Mouse (Mus musculus) bone marrow, adult 2 months (tissue): Measurements from ENCODE around the gene Lysmd4. TPM values are rescaled to one million over a fixed set of nuclear protein-coding genes. Genes with fewer than 3 reads are reported as not detected.
"Not testable (repeated sequence)": the region's sequence is repeated elsewhere in the genome, so short reads cannot be mapped to it uniquely, and the experiment has no call there.

Experiments used
- H3K27ac ChIP-seq: fragments of 200-500 bp; 2 replicates; pipeline ENCODE4 v1.5.1; 2012; ENCODE audit warnings: low read depth, mild to moderate bottlenecking, control low read depth, inconsistent platforms, low read length; ENCODE audit not compliant: control insufficient read depth, poor library complexity, insufficient read depth
- H3K4me1 ChIP-seq: fragments of 200-500 bp; 2 replicates; pipeline ENCODE4 v1.6.1; 2011; ENCODE audit warnings: low read length; ENCODE audit not compliant: control insufficient read depth, insufficient read depth
- H3K4me3 ChIP-seq: fragments of 200-500 bp; replicated peaks from 2 replicates; pipeline ENCODE3; 2011; ENCODE audit warnings: mild to moderate bottlenecking, low read depth, low read length, control low read depth; ENCODE audit not compliant: control insufficient read depth
- CTCF ChIP-seq: fragments of 200-500 bp; IDR thresholded peaks from 2 replicates; pipeline ENCODE4 v1.5.1; 2011; ENCODE audit warnings: low read length, control low read depth; ENCODE audit not compliant: control insufficient read depth, insufficient read depth
- POLR2A ChIP-seq: fragments of 200-500 bp; IDR thresholded peaks from 2 replicates; pipeline ENCODE4 v1.6.1; 2011; ENCODE audit warnings: low read depth, mild to moderate bottlenecking, control low read depth, low read length, borderline replicate concordance; ENCODE audit not compliant: control insufficient read depth
- WGBS: fragments of 180-500 bp; shearing (Covaris S2); methylation state at CpG from one replicate; pipeline ENCODE4 v1.1.7; 2018; 5-methylcytosine and 5-hydroxymethylcytosine counted together
- polyA plus RNA-seq: library from polyadenylated mRNA; stranded (reverse); fragments of >200 nt; gene quantifications from 2 replicates; pipeline ENCODE4 v1.2.4, GENCODE M21; 2011; ENCODE audit warnings: low replicate concordance; ENCODE audit not compliant: missing spikeins, insufficient read depth, insufficient read length

Gene Lysmd4
- polyA plus RNA-seq, 1 experiment: 1.7 TPM

DNA sequence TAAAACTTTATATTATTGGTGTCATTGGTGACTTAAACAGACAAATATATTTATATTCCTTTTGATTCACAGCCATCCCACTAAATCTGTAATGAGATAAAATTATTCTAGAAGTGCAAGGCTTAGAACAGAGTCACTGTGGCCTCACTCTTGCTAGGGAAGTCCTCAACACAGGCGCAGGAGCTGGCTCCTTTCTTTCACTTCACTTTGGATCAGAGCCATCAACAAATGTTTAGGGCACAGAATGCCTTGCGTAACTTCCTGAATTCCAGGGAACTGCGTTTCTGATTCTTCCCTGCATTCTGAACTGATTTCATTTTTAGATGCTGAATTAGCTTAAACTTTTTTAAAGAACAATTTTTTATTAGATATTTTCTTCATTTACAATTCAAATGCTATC lies 19.6 kb downstream of the Lysmd4 start:
- no peak overlapping the region for H3K4me3 ChIP-seq
- H3K27ac ChIP-seq: no peak overlapping the region
- H3K4me1 ChIP-seq: no peaks in the 10 kb centered on the region; the same call in 1 of the 2 replicates
- 53% methylated on average over 3 of the region's 3 CpGs for WGBS
- TF ChIP-seq POLR2A (no peak), CTCF (no peak)

DNA sequence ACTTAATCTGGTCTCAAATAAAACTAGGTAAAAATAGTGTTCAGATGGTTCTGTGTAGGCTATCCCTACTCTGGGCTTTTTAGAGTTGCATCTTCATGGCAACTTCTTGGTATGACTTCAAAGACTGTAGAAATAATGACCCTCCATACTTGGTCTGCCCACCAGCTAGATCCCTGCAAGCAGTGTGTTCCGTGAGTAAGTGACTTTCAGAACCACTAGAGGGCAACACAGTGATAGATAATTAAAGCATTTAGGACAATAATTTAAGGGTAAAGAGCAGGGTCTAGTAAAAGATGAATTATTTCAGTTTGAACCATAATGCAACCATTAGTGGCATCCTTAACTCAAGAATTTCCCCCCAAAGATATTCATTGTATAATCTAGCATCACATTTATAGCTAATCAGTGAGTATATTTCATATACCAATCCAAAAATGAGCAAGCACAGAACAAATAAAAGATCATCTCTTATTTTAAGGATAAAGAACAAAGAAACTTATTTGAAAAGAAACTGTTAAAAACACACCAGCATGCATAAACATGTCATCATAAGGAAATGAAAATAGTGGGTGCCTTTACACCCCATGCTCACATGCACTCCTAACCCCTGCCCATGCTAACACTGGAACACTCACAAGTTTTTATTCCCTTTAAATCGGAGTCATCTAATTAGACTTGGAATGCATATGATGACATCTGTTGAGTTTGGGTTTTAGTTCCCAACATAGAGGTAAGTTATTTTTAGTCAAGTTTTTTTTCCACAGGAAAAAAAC lies 21.0 kb downstream of the Lysmd4 start:
- H3K4me3 ChIP-seq: no peak overlapping the region
- H3K27ac ChIP-seq: no peak overlapping the region
- TF ChIP-seq CTCF: 0 out of 2 replicates have a peak, but pooled peaks have one; percentile 12
- TF ChIP-seq POLR2A: no peak
- no peaks in the 10 kb centered on the region; the same call in 1 of the 2 replicates for H3K4me1 ChIP-seq
- WGBS: 62% methylated on average over 2 of the region's 2 CpGs

DNA sequence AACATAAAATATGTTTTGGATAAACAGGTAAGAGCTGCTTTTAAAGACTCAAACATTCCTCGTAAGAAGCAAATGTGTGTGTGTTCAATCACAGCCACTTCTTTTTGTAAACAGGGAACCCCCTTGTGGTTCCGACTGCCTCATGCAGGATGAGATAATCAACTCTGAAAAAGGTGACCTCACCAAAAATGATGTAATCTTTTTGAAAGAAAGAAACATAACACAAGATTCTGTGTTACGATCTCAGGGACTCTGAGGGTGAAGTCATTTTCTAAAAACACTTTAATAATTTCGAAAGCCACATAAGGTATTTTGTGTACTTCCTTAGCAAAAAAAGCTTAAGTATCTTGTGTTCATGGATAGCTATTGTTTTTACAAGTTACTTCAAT lies 21.5 kb downstream of the Lysmd4 start:
- no peaks in the 10 kb centered on the region; the same call in 1 of the 2 replicates for H3K4me1 ChIP-seq

DNA sequence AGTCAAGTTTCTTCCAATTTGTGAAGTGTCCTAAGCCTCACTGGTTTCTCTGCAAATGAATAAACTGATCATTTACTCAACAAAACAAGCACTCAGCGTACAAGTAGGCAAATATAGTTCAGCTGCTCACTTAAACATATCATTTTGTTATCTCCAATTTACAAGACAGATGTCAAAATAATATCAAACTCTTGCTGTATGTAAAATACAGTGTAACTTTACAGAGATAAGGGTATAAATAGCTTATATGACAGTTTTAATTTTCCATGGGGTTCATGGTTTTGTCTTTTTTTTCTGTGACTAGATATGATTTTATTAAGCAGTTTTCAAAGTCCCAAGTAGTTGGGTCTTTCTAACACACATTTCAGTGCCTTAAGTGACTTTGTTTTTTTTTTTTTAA lies 22.9 kb downstream of the Lysmd4 start:
- TF ChIP-seq CTCF (no peak), POLR2A (no peak)
- no peak overlapping the region for H3K27ac ChIP-seq
- no peak overlapping the region for H3K4me3 ChIP-seq
- H3K4me1 ChIP-seq: no peaks in the 10 kb centered on the region; the same call in 1 of the 2 replicates
- WGBS: 71% methylated on average over 1 of the region's 1 CpGs

More for the DNA sequence above, 21.5 kb downstream of the Lysmd4 start:
- WGBS: 34% methylated on average over 4 of the region's 4 CpGs
- no peak overlapping the region for H3K27ac ChIP-seq
- no peak overlapping the region for H3K4me3 ChIP-seq
- TF ChIP-seq POLR2A (no peak), CTCF (no peak)

DNA sequence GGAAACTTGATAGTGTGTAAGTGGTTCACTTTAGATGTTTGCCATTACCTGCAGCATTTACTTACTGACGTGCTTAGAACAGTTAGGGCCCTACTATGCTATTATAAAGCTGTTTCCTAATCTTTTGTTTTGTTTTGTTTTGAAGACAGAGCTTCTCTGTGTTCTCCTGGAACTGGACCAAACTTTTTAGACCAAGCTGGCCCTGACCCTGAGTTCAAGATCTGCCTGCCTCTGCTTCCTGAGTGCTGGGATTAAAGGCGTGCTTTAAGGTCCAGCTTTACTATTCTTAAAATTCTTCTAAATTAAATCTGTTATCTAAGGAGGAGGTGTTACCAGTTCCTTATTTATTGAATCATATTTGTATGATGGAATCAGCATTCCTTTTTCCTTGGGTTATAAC lies 23.7 kb downstream of the Lysmd4 start:
- 82% methylated on average over 2 of the region's 2 CpGs for WGBS
- Histone ChIP-seq H3K4me3 (no peak overlapping the region), H3K27ac (no peak overlapping the region), H3K4me1 (no peaks in the 10 kb centered on the region; the same call in 1 of the 2 replicates)
- TF ChIP-seq CTCF: no peak
- TF ChIP-seq POLR2A: no peak

DNA sequence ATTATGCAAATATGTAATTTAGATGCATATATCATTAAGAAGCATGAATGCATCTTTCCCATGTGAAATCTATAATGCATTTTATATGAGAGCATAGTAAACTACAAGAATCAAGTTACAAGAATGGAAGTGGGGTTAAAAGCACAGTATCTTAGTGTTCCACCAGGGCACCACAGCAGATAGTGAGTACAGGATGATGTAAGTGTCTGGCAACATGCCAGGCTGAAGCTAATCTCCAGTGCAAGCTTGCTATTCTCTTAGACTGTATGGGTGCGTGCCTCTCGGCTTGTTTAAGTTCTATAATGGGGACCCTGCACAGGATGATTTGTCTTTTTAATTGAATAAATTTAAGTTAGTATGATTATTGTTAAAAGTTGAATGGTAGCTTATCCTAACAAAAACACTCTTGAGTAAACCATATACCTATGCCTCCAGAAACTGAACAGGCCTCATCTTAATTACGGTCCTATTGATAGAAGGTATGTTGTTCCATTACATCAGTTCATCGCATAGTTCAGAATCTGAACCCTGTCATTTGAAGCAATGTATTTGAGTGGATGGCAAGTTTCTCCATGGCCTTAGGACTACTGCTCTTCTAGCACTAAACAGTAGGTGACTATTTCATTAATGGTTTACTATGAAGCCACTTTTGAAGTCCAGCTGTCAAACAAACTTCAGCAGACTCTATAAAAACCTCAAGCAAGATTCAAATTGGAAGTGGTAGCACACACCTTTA lies 37.7 kb downstream of the Lysmd4 start:
- H3K27ac ChIP-seq: no peak overlapping the region
- TF ChIP-seq CTCF (no peak), POLR2A (no peak)
- H3K4me1 ChIP-seq: no peaks in the 10 kb centered on the region
- whole genome bisulfite sequencing: 73% methylated on average over 4 of the region's 4 CpGs
- no peak overlapping the region for H3K4me3 ChIP-seq

DNA sequence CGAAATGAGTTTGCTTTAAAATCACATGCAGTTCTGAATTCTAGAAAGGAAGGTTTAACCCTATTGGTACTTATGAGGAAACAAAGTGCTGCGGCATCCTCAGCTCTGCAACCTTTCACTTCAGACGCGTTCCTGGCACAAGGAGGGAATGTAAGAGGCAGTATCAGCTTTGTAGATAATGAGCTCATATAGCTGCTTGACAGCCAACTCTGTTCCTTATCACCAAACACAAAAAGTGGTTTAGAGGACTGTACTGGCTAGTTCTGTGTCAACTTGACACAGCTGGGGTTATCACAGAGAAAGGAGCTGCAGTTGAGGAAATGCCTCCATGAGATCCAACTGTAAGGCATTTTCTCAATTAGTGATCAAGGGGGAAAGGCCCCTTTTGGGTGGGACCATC lies 48.1 kb downstream of the Lysmd4 start:
- 65% methylated on average over 4 of the region's 4 CpGs for WGBS
- not testable (repeated sequence) for H3K27ac ChIP-seq, H3K4me1 ChIP-seq, H3K4me3 ChIP-seq

DNA sequence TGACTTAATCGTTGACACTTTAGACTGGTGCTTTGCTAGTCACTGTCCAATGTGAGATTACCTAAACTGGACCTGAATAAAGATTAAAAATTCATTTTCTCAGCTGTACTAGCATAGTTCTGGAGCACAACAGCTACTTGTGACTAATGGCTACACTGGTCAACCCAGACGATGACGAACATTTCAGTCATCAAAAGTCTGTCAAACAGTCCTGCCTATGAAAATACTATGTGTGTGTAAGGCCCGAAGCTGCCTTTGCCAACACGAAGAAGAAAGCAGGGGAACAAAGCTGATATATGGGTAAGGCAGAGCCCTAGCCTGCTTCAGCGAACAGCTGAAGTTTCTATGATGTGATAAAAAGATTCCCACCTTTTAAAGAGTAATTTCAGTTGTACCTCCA lies 61.2 kb downstream of the Lysmd4 start:
- no peak overlapping the region for H3K4me3 ChIP-seq
- TF ChIP-seq CTCF (no peak), POLR2A (no peak)
- H3K4me1 ChIP-seq: no peaks in the 10 kb centered on the region
- H3K27ac ChIP-seq: no peak overlapping the region
- whole genome bisulfite sequencing: 92% methylated on average over 6 of the region's 6 CpGs
